Mouse (Mus musculus) cortical plate, adult 2 months (tissue): ENCODE measurements around the gene Lrrc7.

ENCODE experiments used
- CTCF ChIP-seq: fragments of 200-500 bp; IDR thresholded peaks from 2 replicates; pipeline ENCODE4 v1.5.1; 2011; ENCODE audit warnings: mild to moderate bottlenecking, control low read depth, low read length; ENCODE audit not compliant: insufficient read depth; ENCODE audit errors: extremely low read depth
- POLR2A ChIP-seq: fragments of 200-500 bp; IDR thresholded peaks from 2 replicates; pipeline ENCODE4 v1.6.1; 2011; ENCODE audit warnings: mild to moderate bottlenecking, low read length, control low read depth; ENCODE audit not compliant: insufficient read depth; ENCODE audit errors: extremely low read depth

DNA sequence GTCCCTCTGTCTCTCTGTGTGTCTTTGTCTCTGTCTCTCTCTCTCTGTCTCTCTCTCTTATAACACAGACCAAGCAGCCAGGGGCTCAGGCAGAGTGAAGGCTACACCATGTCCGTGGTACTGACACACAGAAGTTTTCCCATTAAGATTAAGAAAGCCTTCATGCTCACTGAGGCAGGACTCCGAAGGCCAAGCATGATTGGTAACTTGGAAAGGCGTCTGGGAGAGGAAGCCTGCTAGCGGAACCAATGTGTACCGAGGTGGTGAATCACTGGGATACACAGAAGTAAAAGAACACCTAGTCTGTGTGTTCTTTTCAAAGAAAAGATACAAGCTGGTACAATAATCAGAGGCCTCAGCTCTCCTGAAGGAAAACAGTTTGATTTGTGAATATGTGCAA lies 484.2 kb downstream of the Lrrc7 start:
- TF ChIP-seq POLR2A (no peak), CTCF (no peak)
